Mouse (Mus musculus) Muller cell, postnatal 12 days (primary cell): Measurements from ENCODE around the gene Tfdp1.

Experiments used
- DNase-seq: peaks from one replicate; pipeline ENCODE4 v3.0.0-alpha.2; 2015; ENCODE audit errors: inconsistent ontology term

The Tfdp1 gene

DNA sequence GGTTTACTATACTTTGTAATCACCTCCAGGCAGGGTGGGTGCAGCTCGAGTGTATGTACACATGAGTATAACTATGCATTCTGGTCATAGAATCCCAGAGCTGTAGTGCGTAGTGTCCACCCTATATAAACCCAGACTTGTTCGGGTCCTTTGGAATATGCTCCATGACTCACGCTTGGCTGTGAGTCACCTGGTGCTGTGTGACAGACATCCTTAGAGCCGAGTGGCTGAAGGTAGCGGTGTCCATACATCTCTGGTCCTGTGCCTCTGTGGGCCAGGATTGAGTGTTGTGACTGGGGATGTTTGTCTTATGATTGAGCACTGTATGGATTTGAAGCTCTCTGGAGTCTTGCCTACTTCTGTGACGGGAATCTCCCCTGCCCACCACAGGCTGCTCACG is 14.1 kb downstream of the Tfdp1 start:
- DNase-seq, result no peak

DNA sequence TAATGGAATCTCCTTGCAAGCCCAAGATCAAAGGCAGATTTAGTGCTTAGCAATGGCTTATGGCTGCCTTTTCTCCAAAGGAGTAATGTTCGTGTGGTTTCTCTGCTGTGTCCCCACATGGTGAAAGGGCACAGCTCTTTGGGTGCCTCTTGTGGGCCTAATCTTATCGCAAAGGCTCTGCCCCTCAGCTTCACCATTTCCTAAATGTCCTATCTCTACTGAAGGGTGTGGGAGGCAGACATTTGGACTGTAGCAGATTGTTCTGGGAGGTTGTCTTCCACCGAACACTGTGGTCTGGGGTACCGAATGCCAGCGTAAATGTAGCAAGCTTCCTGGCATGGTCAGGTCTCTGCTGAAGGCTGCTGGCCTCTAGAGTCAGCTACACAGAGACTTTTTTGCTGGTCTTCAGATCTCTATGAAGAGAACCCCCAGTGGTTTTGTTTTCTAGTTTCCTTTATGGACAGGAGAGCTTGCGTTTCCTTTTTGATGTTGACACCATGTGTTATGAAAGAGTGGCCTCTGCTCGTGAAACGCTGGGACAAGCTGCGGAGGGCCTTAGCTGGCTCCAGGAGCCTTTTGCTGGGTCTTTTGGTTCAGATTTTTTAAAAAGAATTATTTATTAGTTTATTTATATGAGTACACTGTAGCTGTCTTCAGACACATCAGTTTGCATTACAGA is 14.7 kb downstream of the Tfdp1 start:
- DNase-seq, result no peak

DNA sequence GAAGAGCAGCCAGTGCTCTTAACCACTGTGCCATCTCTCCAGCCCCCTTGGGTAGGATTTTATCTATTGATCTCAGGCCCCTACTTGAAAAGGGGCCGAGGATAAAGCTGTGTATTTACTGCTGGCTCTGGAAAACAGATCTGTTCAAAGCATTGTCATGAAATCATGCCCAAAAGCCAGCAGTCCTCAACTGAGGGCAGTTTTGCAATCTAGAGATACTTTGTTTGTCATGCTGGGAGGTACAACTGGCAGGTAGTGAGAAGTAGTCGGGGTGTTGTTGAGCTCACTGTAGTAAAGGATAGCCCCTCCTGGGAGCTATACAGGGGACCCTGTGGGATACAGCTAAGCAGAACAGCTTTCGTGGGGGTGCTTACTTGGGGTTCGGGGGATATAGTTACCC is 15.3 kb downstream of the Tfdp1 start:
- DNase-seq, result no peak

DNA sequence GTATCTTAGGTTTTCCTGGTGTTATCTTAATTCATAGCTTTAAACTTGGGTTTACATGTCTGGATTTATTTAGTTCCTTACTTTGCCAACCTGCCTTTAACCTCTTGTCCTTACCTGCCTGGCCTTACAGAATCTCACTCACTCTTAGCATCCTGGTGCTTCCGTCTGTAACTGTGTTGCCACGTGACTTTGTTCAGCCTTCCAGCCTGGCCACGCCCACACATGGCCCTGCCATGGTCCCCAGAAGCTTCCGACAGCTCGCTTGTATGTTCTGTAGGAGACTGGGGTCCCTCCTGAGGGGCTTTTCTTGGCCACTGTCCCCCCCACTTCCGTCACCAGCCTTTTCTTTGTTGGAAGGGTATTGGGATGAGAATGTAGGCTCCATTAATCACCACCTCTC is 17.7 kb downstream of the Tfdp1 start:
- no peak for DNase-seq

DNA sequence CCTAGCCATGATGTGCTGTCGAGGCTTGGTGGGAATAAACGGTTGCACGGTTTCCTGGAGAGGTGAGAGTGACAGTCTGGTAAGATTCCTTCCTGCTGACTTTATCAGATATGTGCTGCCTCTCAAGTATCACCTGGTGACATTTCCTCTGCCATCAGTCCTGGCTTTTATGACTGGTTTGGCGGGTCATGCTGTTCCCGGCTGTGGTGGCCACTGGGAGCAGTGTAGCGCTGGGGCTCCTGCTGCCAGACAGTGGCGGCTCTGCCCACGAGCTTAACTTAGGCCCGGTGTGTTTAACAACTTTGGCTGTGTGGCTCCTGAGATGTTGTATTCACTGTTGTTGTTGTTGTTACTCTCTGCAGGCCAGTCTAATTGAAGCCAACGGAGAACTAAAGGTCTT is 18.1 kb downstream of the Tfdp1 start:
- DNase-seq, result no peak

DNA sequence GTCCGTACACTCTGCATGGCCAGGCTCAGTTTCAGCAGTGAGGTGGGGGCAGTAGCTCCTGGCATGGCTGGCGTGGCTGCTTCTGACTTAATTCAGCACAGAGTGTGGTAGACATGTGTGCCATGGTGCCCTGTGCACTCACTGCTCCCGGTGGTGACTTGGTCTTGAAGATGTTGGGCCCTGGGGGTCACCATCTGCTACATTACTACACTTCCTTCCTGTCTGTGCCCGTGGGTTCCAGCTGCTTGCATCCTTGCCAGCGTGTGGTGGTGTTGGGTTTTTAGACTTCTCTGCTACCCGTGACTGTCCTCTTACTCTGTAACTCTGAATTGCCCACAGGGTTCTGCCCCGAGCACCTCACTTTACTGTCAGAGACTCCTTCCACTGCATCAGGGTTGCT is 21.7 kb downstream of the Tfdp1 start:
- DNase-seq, result no peak

DNA sequence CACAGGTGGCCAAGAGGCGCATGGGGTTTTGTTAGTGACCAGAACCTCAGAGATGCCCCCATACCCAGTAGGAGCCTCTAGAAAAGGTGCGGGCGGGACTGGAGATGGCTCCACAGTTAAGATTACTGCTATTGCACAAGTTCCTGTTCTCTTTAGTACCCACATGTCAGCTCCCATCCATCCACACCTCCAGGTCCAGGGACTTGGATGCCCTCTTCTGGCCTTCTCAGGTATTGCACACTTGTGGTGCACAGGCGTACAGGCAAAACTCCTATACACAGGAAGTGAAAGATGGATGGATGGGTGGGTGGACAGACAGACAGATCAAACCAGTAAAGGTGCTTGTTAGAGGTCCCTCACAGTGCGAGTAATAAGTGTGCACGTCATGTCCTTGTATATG is 23.3 kb downstream of the Tfdp1 start:
- no peak for DNase-seq

DNA sequence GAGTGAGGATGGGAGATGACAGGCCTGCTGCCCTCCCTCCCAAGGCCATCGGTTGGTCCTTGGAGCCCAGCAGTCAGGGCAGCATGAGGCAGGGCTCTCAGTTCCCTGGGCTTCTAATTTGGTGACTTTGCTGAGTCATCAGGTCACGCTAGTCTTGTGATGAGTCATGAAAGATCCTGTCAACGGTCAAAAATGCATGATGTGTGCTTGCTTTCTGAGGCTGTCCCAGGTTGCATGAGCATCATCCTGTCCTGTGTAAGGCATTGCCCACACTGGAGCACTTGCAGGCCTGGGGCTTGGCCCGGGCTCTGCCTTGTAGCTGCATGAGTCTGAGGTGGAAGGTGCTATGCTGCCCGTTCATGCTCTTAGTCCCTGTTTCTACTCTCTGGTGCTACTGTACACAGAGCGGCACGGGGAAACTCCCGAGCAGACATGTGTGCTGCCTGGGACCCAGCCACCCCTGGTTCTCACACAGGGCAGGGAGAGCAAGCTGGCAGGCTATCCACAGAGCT is 34.7 kb downstream of the Tfdp1 start:
- peak; percentile 34 for DNase-seq

DNA sequence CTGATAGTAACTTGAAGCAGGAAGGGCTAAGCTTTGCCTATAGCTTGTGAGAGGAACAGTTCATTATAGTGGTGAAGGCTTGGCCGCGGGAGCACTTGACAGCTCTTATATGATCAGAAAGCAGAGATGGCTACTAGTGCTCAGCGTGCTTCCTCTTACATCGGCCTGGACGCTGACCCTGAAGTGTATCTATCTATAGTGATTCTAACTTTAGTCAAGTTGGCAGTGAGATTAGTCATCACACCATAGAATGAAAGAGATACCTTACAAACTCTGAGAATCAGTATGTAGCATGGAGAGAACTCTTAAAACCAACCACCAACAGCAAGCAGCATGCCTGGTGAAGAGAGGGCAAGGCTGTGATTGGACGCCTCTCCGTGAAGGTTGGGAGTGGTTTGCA is 43.1 kb downstream of the Tfdp1 start:
- DNase-seq, result no peak

DNA sequence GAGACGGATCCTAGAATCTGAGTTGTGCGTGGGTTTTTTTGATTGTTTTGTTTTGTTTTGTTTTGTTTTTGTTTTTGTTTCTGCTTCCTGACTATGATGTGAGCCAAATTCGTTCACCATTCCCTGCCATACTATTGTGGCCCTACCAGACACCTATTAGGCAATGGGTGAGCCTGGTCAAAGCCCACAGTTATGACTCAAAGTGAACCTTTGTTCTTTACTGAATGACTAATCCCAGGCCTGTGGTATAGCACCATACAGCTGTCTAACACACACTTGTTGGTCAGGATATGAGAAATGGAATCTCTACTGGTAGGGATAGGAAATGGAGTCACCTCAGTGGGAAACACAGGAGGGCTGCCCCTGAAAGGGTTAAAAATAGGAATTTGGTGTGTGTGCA is 44.0 kb downstream of the Tfdp1 start:
- DNase-seq, result peak; percentile 31

DNA sequence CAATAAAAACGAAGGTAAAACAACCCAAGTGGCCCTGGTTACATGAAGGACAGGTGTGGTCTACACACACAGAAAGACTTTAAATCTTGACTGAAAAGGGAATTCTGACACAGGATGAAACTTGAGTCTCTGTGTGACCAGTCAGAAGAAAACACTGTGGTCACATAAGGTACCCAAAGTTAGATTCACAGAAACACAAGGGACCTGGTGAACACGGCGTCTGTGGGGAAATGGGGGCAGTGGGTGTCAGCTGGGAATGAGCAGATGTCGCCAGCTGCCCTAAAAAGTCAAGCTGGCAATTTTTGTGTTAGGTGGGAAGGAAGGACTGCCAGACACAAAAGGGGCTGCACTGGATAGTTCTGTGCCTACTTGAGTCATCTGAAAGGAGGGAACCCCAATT is 44.4 kb downstream of the Tfdp1 start:
- DNase-seq, result no peak

DNA sequence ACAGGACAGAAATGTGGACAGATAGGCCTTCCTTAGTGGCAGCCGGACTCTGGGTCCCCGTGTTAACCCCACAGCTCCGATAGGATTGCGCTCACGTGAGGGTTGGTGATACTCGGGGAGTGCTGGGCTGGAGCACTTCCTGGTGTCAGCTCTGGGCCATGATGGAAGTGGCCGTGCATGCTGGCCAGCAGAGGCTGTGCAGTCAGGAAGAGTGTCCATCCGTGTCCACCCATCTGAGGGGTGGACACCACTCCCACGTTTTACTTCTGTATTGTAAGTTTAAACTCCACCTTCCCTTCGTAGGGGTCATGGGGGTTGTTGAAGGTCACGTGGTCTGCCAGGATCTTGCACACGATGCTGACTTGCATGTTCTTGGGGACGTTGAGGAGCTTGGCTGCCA is 47.8 kb downstream of the Tfdp1 start:
- DNase-seq, result no peak

DNA sequence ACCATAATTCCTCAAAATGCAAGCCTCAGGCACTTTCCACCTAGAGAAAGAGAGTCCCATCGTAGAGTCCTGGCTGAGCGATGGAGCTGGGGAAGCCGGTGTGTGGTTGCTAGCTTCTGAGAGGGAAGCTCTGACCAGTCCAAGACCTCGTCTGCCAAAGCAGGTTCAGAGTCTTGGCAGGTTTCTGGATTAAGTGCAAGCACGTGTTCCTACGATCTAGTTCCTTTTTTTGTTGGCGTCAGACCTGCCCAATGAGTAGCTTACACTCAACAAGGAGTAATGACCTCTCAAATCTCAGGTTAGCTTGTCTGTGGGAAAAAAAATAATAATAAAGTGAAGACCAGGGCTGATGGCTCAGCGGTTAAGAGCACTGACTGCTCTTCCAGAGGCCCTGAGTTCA is 49.2 kb downstream of the Tfdp1 start:
- no peak for DNase-seq

DNA sequence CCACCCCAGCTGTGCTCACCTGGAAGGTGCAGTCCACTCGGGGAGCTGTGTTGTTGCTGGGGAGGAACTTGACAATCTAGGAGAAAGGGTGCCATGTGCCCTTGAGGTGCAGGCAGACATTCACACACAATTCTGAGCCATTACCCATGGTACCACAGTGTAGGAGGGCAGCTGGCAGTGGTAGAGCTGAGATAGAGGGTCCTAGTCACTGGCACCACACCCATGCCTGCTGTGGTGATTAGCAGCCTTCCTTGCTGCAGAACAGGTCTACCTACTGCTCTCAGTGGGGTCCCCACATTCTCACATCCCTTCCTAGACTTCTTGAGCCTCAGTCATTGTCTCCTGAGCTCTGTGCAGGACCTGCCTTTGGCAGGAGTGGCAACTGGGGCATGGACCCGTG is 50.2 kb downstream of the Tfdp1 start:
- no peak for DNase-seq

DNA sequence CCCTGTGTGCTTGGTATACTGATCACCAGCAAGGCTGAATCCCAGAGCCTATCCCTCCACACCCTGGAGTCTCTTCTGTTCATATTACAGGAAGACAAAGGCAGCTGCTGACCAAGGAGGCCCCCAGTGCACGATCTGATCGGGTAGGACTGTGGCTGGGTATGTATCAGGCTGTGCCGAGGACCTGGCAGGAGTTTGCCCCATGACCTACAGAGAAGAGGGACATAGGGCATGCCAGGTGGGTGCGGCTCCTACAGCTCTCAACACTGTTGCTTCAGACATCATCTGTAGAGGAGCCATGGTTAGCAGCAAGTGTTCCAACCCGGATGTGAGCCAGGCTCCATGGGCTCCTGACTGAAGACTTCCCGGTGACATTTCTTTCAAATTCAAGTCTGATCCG is 55.3 kb downstream of the Tfdp1 start:
- DNase-seq, result no peak

DNA sequence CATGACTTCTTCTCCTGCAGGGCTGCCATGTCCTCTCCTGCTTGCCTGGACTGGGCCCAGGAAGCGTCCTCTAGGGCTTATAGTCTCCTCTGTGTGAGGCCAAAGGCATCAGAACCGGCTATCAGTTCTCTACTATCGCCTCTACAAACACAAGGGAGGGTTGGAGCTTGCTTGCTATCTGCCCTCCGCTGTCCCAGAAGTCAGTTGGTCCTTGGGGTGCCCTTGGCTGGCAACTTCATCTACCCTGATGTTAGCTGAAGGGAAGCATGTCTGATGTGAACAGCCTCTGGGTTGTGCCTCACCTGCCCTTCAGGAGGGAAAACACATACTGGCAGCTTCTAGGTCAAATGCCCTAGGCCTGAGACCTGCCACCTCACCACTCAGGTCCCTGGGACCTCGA is 58.2 kb downstream of the Tfdp1 start, which contains the start of gene Atp4b:
Gene Atp4b (minus strand): TSS at position 101 of the 400 bp plus-strand sequence.
- DNase-seq, result no peak

DNA sequence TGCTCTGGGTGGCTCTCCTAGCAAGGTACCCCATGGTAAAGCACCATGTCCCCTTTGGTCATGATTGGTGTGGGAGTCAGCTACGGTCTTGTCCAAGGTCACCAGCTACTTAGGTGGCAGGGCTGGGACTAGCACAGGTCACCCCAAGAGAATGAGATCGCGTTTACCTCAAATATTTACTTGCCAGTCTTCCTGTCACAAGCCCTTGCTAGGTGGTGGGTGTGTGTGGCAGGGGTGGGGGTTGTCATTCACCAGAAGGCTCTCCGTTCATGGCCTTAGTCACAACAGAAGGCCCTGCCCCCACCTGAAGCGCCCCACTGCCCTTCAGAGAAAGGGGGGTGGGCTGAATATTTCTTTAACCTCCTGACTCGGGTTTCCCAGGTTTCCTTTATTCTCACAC is 65.0 kb downstream of the Tfdp1 start:
- no peak for DNase-seq

DNA sequence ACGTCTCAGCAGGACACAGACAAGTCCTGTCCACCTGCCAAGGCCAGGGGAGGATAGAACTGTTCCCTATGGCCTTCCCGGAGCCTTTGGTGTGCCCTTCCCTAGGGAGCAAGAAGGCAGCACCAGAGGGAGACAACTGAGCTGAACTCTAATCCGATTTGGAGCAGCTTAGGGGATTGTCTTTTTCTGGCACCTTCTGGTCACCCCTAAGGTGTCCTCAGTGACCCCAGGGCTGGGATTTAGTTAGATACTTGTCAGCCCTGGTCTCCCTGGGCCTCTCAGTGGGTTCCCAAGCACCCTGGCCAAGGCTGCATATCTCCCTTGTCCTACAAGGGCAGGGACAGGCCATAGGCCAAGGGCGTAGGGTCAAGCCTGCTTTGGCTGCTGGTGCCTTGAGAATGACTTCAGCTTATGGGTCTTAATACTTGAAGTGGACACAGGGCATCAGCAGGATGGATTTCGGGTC is 66.1 kb downstream of the Tfdp1 start, which contains the start of gene Grk1:
Gene Grk1 (plus strand): TSS at position 416 of the 466 bp plus-strand sequence.
- no peak for DNase-seq

DNA sequence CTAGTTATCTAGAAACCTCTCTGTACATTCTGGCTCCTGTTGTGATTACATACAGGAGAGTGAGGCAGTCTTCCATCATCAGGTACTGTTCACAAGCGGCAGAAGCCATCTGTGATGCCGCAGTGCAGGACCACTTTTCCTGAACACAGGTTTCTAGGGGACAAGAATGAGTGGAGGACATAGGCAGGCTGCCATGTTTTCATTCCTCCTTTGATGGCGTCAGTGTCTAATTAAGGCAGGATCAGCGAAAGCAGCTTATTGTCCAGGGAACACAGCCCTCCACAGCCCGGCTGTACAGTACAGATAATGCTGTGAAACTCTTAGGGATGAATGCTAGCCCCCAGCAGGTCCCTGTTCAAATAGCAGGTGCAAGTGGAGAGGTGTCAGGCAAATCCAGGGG is 67.5 kb downstream of the Tfdp1 start:
- DNase-seq, result no peak

DNA sequence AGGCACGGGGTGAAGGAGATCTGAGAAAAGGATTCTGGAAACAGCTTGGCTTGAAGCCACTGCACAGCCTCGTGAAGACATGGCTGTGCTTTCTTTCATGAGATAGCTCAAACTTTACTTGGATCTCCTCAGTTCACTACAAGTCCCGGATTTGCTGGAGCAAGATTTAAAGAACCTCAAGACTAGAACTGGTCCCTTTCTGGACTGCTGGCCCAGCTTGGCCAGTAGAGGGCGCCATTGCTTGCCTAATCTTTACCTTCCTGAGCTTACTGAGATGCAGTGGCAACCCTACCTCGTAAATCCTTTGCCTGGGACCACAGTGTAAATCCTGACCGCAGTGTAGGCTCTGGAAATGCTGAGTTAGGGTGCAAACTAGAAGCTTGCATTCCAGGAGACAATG is 73.0 kb downstream of the Tfdp1 start:
- DNase-seq, result peak; percentile 52

DNA sequence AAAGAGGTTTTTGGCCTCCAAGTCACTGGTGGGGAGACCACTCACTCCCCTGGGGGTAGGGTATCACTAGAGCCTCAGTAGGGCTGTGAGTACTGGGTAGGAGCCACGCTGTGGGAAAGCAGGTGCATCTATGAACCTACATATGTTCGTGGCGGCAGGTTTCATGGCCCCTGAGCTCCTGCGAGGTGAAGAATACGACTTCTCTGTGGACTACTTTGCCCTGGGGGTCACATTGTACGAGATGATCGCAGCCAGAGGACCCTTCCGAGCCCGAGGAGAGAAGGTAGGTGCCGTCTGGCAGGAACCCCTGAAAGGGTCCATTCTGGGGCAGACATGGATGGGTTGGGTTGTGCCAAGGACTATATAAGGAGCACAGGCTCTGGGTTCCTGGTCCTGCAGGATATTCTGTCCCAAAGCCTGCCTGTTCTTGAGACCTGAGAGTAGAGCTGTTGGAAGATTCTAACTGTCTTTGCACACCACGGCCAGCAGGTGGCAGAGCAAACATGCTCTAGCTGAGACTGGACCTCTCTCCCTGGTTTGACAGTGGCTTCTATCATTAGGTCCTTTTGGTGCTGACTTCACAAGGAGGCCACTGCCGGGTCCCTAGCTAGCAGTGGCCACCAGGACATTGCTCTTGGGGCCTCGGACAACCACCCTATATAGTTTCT is 74.5 kb downstream of the Tfdp1 start:
- DNase-seq, result peak; percentile 56

DNA sequence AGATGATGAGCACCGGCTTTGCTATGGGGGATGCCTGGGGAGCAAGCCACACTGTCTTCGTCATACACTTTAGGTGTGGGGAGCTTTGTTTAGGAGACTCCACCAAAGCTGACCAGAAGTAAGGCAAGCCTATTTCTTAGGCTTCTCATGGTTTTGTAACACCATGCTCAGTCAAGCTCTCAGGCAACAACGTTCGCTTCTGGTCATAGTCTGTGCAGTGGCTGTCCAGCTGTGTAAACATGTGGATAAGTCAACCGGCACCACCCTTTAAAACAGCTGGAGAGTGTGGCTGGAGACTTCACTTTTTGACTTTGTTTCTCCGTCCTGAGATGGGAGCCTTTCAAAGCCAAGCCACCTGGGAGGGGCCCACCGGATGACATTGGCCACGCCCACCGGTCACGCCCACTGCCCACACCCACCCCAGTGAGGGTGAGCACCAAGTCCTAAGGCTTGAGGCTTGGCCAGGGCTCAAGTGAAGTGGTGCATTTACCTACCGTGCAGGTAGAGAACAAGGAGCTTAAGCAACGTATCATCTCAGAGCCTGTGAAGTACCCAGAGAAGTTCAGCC is 75.4 kb downstream of the Tfdp1 start:
- DNase-seq, result no peak

DNA sequence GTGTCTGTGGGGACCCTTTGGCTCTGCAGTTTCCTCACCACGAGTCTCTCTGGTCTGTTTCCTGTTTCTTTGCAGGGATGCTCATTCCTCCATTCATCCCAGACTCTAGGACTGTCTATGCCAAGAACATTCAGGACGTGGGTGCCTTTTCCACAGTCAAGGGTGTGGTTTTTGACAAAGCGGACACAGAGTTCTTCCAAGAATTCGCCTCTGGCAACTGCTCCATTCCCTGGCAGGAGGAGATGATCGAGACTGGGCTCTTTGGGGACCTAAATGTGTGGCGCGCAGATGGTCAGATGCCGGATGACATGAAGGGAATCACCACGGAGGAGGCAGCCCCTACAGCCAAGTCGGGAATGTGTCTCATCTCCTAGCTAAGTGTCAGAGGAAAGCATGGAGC is 77.3 kb downstream of the Tfdp1 start:
- no peak for DNase-seq
